Mouse (Mus musculus): ENCODE data around the gene Rcan3. TPM values are rescaled to one million over a fixed set of nuclear protein-coding genes. Genes with fewer than 3 reads are reported as not detected.

Gene Rcan3
- polyA plus RNA-seq, 1 experiment from 2014 or later, result 17.7 TPM

GRCm38 (mm10) chr4:135404048-135404447, 29.6 kb downstream of the Rcan3 start:
- H3K4me1 ChIP-seq (ENCODE audit: control insufficient read depth, insufficient read depth, low read length), result no peaks in the 10 kb centered on the region
- no peak overlapping the region for H3K9ac ChIP-seq (ENCODE audit: low read length)
- no peak overlapping the region for H3K27ac ChIP-seq (ENCODE audit: low read depth, low read length)
- WGBS, result 83% methylated on average over 10 of the region's 10 CpGs
- 0 out of 2 replicates have a peak, but pooled peaks cover 2% of the 10 kb centered on the region for H3K27me3 ChIP-seq (replicated peaks; ENCODE audit: control insufficient read depth, insufficient read depth, low read length)
- no peaks in the 10 kb centered on the region for H3K36me3 ChIP-seq (ENCODE audit: control insufficient read depth, insufficient read depth, low read length)
- no peaks in the 10 kb centered on the region for H3K9me3 ChIP-seq (replicated peaks; ENCODE audit: control insufficient read depth, low read length)
- no peak overlapping the region for H3K4me2 ChIP-seq (ENCODE audit: low read length)
- ATAC-seq (no peak), DNase-seq (ENCODE audit: low spot score) (no peak)
- H3K4me3 ChIP-seq (ENCODE audit: low read depth, low read length), result no peak overlapping the region

GRCm38 (mm10) chr4:135401881-135402280, 31.8 kb downstream of the Rcan3 start:
- ATAC-seq, result no peak
- Histone ChIP-seq H3K4me3 (ENCODE audit: low read depth, low read length) (no peak overlapping the region), H3K9me3 (replicated peaks; ENCODE audit: control insufficient read depth, low read length) (no peaks in the 10 kb centered on the region), H3K4me2 (ENCODE audit: low read length) (no peak overlapping the region), H3K27ac (ENCODE audit: low read depth, low read length) (no peak overlapping the region), H3K4me1 (ENCODE audit: control insufficient read depth, insufficient read depth, low read length) (no peaks in the 10 kb centered on the region), H3K36me3 (ENCODE audit: control insufficient read depth, insufficient read depth, low read length) (no peaks in the 10 kb centered on the region), H3K9ac (ENCODE audit: low read length) (no peak overlapping the region), H3K27me3 (replicated peaks; ENCODE audit: control insufficient read depth, insufficient read depth, low read length) (peaks cover 18% of the 10 kb centered on the region)
- 8% methylated on average over 7 of the region's 7 CpGs for WGBS
- no peak for DNase-seq (ENCODE audit: low spot score)

GRCm38 (mm10) chr4:135397991-135398390, 35.7 kb downstream of the Rcan3 start, which contains the start of gene Ncmap:
TSS of gene Ncmap (minus strand) at chr4:135398227.
- Histone ChIP-seq H3K4me3 (ENCODE audit: low read depth, low read length) (peak within 1 kb of the TSS; percentile 23), H3K4me2 (ENCODE audit: low read length) (peak within 1 kb of the TSS; percentile 50), H3K4me1 (ENCODE audit: control insufficient read depth, insufficient read depth, low read length) (no peaks in the 10 kb centered on the region), H3K27me3 (replicated peaks; ENCODE audit: control insufficient read depth, insufficient read depth, low read length) (peaks cover 18% of the 10 kb centered on the region), H3K9ac (ENCODE audit: low read length) (peak within 1 kb of the TSS; percentile 41), H3K36me3 (ENCODE audit: control insufficient read depth, insufficient read depth, low read length) (no peaks in the 10 kb centered on the region), H3K27ac (ENCODE audit: low read depth, low read length) (no peak within 1 kb of the TSS), H3K9me3 (replicated peaks; ENCODE audit: control insufficient read depth, low read length) (no peaks in the 10 kb centered on the region)
- WGBS, result under 1% methylated on average over 27 of the region's 29 CpGs
- ATAC-seq (no peak), DNase-seq (ENCODE audit: low spot score) (no peak)

GRCm38 (mm10) chr4:135397551-135397950, 36.1 kb downstream of the Rcan3 start:
- DNase-seq (ENCODE audit: low spot score) (no peak), ATAC-seq (no peak)
- H3K4me3 ChIP-seq (ENCODE audit: low read depth, low read length), result peak overlapping the region; percentile 23
- no peaks in the 10 kb centered on the region for H3K36me3 ChIP-seq (ENCODE audit: control insufficient read depth, insufficient read depth, low read length)
- no peaks in the 10 kb centered on the region for H3K4me1 ChIP-seq (ENCODE audit: control insufficient read depth, insufficient read depth, low read length)
- 4% methylated on average over 16 of the region's 16 CpGs for WGBS
- peak overlapping the region; percentile 50 for H3K4me2 ChIP-seq (ENCODE audit: low read length)
- H3K27me3 ChIP-seq (replicated peaks; ENCODE audit: control insufficient read depth, insufficient read depth, low read length), result peaks cover 18% of the 10 kb centered on the region
- no peak overlapping the region for H3K27ac ChIP-seq (ENCODE audit: low read depth, low read length)
- H3K9me3 ChIP-seq (replicated peaks; ENCODE audit: control insufficient read depth, low read length), result no peaks in the 10 kb centered on the region
- H3K9ac ChIP-seq (ENCODE audit: low read length), result peak overlapping the region; percentile 41

GRCm38 (mm10) chr4:135396303-135396702, 37.4 kb downstream of the Rcan3 start:
- no peak for ATAC-seq
- WGBS, result 90% methylated on average over 5 of the region's 5 CpGs
- Histone ChIP-seq H3K9ac (ENCODE audit: low read length) (no peak overlapping the region), H3K4me1 (ENCODE audit: control insufficient read depth, insufficient read depth, low read length) (no peaks in the 10 kb centered on the region), H3K27me3 (replicated peaks; ENCODE audit: control insufficient read depth, insufficient read depth, low read length) (peaks cover 18% of the 10 kb centered on the region), H3K4me3 (ENCODE audit: low read depth, low read length) (no peak overlapping the region), H3K4me2 (ENCODE audit: low read length) (no peak overlapping the region), H3K36me3 (ENCODE audit: control insufficient read depth, insufficient read depth, low read length) (no peaks in the 10 kb centered on the region), H3K9me3 (replicated peaks; ENCODE audit: control insufficient read depth, low read length) (no peaks in the 10 kb centered on the region), H3K27ac (ENCODE audit: low read depth, low read length) (no peak overlapping the region)
- no peak for DNase-seq (ENCODE audit: low spot score)

- Histone ChIP-seq H3K36me3 (ENCODE audit: control insufficient read depth, insufficient read depth, low read length) (no peaks in the 10 kb centered on the region), H3K27ac (ENCODE audit: low read depth, low read length) (no peak overlapping the region), H3K4me1 (ENCODE audit: control insufficient read depth, insufficient read depth, low read length) (no peaks in the 10 kb centered on the region), H3K9me3 (replicated peaks; ENCODE audit: control insufficient read depth, low read length) (no peaks in the 10 kb centered on the region), H3K4me3 (ENCODE audit: low read depth, low read length) (no peak overlapping the region), H3K27me3 (replicated peaks; ENCODE audit: control insufficient read depth, insufficient read depth, low read length) (peaks cover 18% of the 10 kb centered on the region), H3K9ac (ENCODE audit: low read length) (no peak overlapping the region), H3K4me2 (ENCODE audit: low read length) (no peak overlapping the region)
- WGBS, result 76% methylated on average over 4 of the region's 4 CpGs
- DNase-seq (ENCODE audit: low spot score) (no peak), ATAC-seq (no peak)
These were observed 38.3 kb downstream of the Rcan3 start for GRCm38 (mm10) chr4:135395375-135395774.

- no peaks in the 10 kb centered on the region for H3K4me1 ChIP-seq (ENCODE audit: control insufficient read depth, insufficient read depth, low read length)
- H3K27me3 ChIP-seq (replicated peaks; ENCODE audit: control insufficient read depth, insufficient read depth, low read length), result peaks cover 18% of the 10 kb centered on the region
- no peak for ATAC-seq
- WGBS, result 76% methylated on average over 7 of the region's 7 CpGs
- no peaks in the 10 kb centered on the region for H3K36me3 ChIP-seq (ENCODE audit: control insufficient read depth, insufficient read depth, low read length)
- no peak overlapping the region for H3K27ac ChIP-seq (ENCODE audit: low read depth, low read length)
- no peak overlapping the region for H3K4me2 ChIP-seq (ENCODE audit: low read length)
- no peaks in the 10 kb centered on the region for H3K9me3 ChIP-seq (replicated peaks; ENCODE audit: control insufficient read depth, low read length)
- no peak overlapping the region for H3K9ac ChIP-seq (ENCODE audit: low read length)
- no peak overlapping the region for H3K4me3 ChIP-seq (ENCODE audit: low read depth, low read length)
- no peak for DNase-seq (ENCODE audit: low spot score)
These were observed 39.0 kb downstream of the Rcan3 start for GRCm38 (mm10) chr4:135394666-135395065.

- 82% methylated on average over 6 of the region's 6 CpGs for WGBS
These were observed 40.3 kb downstream of the Rcan3 start for GRCm38 (mm10) chr4:135393381-135393780.

GRCm38 (mm10) chr4:135392801-135393200, 40.9 kb downstream of the Rcan3 start:
- no peak for DNase-seq (ENCODE audit: low spot score)
- no peak overlapping the region for H3K9ac ChIP-seq (ENCODE audit: low read length)
- WGBS, result 77% methylated on average over 3 of the region's 3 CpGs

More at GRCm38 (mm10) chr4:135393381-135393780, 40.3 kb downstream of the Rcan3 start:
- Histone ChIP-seq H3K9me3 (replicated peaks; ENCODE audit: control insufficient read depth, low read length) (no peaks in the 10 kb centered on the region), H3K36me3 (ENCODE audit: control insufficient read depth, insufficient read depth, low read length) (no peaks in the 10 kb centered on the region), H3K9ac (ENCODE audit: low read length) (no peak overlapping the region), H3K4me1 (ENCODE audit: control insufficient read depth, insufficient read depth, low read length) (no peaks in the 10 kb centered on the region), H3K4me2 (ENCODE audit: low read length) (no peak overlapping the region), H3K27ac (ENCODE audit: low read depth, low read length) (no peak overlapping the region), H3K27me3 (replicated peaks; ENCODE audit: control insufficient read depth, insufficient read depth, low read length) (peaks cover 10% of the 10 kb centered on the region), H3K4me3 (ENCODE audit: low read depth, low read length) (no peak overlapping the region)
- DNase-seq (ENCODE audit: low spot score) (no peak), ATAC-seq (no peak)

More at GRCm38 (mm10) chr4:135392801-135393200, 40.9 kb downstream of the Rcan3 start:
- H3K27me3 ChIP-seq (replicated peaks; ENCODE audit: control insufficient read depth, insufficient read depth, low read length), result peaks cover 4% of the 10 kb centered on the region; the same call in 1 of the 2 replicates
- no peaks in the 10 kb centered on the region for H3K9me3 ChIP-seq (replicated peaks; ENCODE audit: control insufficient read depth, low read length)
- no peak overlapping the region for H3K27ac ChIP-seq (ENCODE audit: low read depth, low read length)
- H3K4me3 ChIP-seq (ENCODE audit: low read depth, low read length), result no peak overlapping the region
- ATAC-seq, result no peak
- no peaks in the 10 kb centered on the region for H3K36me3 ChIP-seq (ENCODE audit: control insufficient read depth, insufficient read depth, low read length)
- H3K4me2 ChIP-seq (ENCODE audit: low read length), result no peak overlapping the region
- no peaks in the 10 kb centered on the region for H3K4me1 ChIP-seq (ENCODE audit: control insufficient read depth, insufficient read depth, low read length)

Data from forebrain, embryonic 14.5 days (tissue).